Mouse (Mus musculus): ENCODE data around the gene Gm13283.
"Not testable (repeated sequence)": the region's sequence is repeated elsewhere in the genome, so short reads cannot be mapped to it uniquely, and the experiment has no call there.

Gene Gm13283

DNA sequence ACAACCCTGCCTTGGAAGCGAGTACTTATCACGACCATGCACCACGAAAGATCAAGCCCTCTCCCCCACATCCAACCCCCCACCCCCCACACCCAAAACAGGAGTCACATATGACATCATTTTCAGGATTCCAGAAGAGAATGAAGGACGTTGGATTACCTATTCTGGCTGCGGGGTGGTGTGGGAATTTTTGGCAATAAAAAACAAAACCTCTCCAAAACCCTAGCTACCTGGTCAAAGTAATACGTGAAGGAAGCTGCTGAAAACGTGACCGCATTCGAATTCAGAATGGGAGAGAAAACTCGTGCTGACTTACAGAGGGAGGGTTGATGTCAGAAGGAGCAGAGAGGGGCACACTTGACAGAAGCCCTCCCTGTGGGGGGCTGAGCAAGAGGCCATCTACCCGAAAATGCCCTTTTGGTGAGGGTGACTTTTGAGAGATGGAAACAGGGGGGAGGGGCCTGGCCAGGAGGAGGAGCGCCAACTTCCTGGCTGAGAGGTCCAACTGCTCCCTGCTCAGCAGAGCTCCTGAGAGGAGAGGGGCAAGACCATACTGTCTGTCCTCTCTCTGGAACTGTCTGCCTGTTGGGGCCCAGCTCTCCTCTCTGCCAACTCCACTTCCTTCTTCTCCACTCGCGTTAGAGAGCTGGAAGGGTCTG, at the start of gene Gm13283:
Gene Gm13283 (plus strand): TSS at position 510 of the 659 bp plus-strand sequence.
- peak; percentile 30 to 41 for DNase-seq

GRCm38 (mm10) chr4:88714281-88714680, 45.6 kb upstream of the Gm13283 start:
- DNase-seq: no peak

GRCm38 (mm10) chr4:88715059-88715458, 44.9 kb upstream of the Gm13283 start:
- DNase-seq: peak; percentile 32 to 46

DNA sequence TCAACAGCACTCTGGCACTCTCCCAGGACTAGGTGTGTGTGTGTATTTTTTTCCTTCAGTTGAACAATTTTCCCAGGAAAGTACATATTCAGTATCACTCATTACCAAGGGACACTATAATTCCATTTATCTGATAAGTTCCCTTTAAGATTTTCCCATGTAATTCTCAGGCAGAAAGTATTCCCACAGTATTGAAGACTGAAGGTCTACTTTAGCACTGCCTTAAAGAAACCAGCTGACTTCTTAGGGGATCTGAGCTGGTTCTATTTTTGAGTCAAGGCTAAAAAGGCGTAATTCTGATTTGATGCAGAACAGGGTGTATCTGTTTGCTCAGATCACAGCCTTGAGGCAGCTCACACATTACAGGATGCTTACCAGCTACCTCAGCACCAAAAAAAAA, 41.2 kb upstream of the Gm13283 start:
- no peak for DNase-seq

DNA sequence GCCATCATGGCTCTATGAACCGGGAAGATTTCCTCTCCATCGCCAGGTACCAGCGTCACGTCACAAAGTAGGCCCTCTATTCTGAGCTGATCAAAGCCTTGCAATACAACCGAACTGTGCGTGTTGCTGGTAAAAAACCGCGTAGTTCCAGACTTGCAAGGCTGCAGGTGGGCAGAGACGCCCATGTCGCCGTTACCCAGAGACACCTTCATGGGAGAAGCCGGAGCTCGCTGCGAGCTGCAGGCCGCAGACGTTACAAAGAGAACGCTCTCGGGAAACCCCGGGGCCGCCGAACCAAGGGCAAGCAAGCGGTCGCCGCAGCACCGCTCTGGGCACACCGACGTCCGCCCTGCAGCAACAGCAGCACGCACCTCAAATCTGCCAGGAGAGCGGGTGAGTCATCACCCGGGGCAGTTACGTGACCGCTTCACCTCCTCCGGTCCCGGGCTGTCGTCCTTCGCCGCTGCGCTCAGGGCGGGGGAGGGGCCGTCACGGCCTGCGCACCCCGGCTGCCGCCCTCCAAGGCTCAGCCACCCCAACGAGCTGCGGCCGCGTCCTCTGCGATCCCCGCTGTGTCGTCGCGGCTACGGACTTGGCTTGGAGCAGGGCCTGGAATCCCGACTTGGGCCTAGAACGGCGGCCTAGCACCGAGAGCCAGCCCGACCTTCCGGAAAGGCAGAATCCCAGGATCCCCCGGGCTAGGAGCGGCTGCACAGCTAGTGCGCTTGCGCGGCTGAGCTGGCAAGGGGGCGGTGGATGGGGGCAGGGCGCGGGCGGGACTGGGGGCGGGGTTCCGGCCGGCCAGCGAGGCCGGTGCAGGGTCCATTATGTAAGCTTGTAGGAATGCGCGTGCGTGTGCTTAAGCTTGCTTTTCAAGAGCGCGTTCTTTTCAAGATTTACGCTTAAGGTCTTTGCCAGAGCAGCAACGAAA, 37.9 kb upstream of the Gm13283 start, which contains the start of the genes Gm26566 and Klhl9:
Gene Gm26566 (plus strand): TSS at position 15 of the 931 bp plus-strand sequence.
Gene Klhl9 (minus strand): TSS at position 675 of the 931 bp plus-strand sequence.
- peak; percentile 95 to 97 for DNase-seq

DNA sequence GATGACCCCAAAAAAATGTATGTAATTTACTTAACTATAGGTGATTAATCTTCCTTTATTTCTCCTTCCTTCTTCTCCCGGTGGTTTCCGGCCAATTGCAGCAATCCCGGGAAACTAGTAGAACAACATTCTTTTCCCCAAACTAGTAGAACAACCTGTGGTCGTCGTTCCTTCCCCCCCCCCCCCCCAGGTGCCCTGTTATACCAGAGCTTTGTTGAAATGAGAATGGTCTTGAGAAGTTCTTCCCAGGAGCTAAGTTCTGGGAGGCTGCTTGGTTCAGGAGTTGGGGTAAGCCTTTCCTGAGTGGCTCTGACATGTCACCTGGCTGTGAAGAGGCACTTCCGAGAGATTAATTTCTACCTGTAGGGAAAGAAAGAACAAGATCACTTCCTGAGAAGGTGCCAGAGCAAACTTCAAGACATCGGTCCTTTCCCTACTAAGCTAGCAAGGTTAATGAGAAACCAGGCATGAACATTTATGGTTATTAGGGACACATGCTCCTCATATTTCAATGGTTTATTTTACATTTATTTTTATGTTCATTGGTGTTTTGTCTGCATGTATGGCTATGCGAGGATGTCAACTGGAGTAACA, 36.3 kb upstream of the Gm13283 start:
- DNase-seq: no peak

- no peak for DNase-seq
These were observed 33.2 kb upstream of the Gm13283 start for GRCm38 (mm10) chr4:88726727-88727126.

DNA sequence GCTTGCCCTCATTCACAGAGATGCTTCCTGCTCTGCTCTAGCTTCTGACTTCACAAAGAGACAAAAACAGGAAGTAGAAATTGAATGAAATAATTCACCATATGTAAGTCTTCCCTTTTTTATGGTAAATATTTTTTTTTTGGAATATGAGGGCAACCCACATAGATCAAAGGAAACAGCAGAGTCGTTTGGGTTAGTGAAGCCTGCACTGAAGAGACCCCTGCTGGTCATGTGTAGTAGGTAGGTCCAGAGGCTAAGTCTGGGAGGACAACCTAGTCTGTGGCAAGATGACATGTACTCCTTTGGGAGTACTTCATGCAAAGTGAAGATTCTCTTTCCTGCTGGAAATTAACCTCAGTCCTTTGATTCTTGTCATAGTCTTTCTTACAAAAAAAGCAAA, 32.6 kb upstream of the Gm13283 start:
- peak in 1 of 2 experiments; percentile 22 for DNase-seq

GRCm38 (mm10) chr4:88738480-88738879, 21.4 kb upstream of the Gm13283 start:
- DNase-seq: peak; percentile 64 to 77

GRCm38 (mm10) chr4:88739036-88739435, 20.9 kb upstream of the Gm13283 start:
- DNase-seq: no peak

DNA sequence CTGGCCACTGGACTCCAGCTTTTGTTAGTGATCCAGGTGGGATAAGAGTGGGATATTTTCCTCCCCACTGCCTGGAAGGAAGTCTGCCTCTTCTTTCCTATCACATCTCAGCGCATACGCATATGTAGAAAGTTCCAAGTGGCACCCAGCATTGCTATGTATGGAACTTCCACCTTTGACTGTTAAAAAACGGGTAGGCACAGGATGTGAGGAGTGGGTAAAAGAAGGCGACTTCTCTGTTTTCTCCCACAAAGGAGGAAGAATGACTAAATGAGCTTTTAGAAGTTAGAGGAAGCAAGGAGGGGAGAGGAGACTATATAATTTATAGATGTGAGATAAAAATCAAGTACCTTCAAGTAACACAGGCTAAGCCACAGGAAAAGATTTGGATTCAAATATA, 18.5 kb upstream of the Gm13283 start:
- DNase-seq: no peak

- DNase-seq: no peak
These were observed 17.0 kb upstream of the Gm13283 start for GRCm38 (mm10) chr4:88742771-88743371.

DNA sequence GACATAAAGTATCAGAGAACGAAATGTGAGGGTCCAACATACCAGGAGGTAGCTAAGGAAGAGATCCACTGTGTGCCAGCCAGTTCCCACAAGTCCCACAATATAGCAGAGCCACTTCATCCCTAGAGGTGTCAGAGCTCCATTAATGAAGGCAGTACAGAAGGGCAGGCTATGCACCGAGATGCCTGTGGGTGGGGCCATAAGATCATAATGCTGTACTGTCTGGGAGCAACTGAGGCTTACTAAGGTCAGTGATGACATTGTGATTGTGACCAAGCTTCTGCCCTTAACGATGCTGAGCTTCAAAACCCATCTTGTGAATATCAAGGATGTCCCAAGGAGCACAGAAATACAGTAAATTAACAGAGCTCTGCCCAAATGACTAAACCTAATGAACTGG, 15.7 kb upstream of the Gm13283 start:
- no peak for DNase-seq

DNA sequence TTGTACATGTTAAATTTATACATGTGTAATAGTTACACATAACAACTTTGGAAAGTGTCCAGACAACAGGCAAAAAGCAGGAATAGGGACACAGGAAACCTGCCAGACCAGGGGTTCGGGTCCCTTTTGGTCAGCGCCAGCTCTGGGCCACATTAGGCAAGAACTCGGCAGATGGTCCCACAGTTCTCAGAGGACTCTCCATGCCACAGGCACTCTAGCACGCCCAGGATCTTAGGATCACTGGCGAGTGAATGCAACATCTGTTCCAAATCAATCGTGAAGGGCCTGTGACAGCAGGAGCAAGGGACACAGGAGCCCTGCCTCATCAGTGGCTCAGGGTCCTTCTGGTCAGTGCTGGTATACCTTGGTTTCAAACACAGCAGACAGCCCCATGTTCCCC, 10.0 kb upstream of the Gm13283 start:
- DNase-seq: no peak

DNA sequence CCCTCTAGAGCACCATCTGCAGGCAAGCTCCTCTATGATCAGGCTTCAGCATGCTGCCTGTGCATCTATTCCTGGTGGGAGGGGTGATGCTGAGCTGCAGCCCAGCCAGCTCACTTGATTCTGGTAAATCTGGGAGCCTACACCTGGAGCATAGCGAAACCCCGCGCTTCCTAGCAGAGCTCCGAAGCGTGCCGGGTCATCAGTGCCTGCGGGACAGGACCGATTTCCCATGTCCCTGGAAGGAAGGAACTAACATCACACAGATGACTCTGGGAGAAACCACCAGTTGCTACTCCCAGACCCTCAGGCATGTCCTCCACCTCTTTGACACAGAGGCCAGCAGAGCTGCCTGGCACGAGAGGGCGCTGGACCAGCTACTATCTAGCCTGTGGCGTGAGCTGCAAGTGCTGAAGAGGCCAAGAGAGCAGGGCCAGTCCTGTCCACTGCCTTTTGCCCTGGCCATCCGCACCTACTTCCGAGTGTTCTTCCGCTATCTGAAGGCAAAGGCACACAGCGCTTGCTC, 5.0 kb upstream of the Gm13283 start, which contains the start of gene Gm13271:
Gene Gm13271 (plus strand): TSS at position 51 of the 523 bp plus-strand sequence.
- peak; percentile 72 to 74 for DNase-seq

DNA sequence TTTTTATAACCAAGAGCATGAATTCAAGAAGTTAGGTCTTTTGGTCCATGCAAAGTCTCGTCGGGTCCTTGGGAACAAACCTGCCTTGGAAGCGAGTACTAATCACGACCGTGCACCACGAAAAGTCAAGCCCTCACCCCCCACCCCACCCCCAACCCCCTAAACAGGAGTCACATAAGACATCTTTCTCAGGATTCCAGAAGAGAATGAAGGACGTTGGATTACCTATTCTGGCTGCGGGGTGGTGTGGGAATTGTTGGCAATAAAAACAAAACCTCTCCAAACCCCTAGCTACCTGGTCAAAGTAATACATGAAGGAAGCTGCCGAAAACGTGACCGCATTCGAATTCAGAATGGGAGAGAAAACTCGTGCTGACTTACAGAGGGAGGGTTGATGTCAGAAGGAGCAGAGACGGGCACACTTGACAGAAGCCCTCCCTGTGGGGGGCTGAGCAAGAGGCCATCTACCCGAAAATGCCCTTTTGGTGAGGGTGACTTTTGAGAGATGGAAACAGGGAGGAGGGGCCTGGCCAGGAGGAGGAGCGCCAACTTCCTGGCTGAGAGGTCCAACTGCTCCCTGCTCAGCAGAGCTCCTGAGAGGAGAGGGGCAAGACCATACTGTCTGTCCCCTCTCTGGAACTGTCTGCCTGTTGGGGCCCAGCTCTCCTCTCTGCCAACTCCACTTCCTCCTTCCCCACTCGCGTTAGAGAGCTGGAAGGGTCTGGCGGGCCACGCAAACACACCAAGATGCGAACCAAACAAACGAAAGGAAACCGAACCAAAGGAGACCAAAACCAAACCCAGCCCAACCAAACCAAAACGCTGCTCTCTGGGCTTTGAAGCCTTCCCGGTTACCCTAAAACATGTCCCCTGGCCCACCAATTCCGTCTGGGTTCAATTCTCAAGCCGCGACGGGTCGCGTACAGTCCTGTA, 3.1 kb upstream of the Gm13283 start:
- peak in 1 of 2 experiments; percentile 18 for DNase-seq

GRCm38 (mm10) chr4:88757628-88758031, 2.3 kb upstream of the Gm13283 start:
- peak; percentile 87 to 88 for DNase-seq

- DNase-seq: not testable (repeated sequence)
These were observed 1.2 kb upstream of the Gm13283 start for GRCm38 (mm10) chr4:88758751-88759150.

DNA sequence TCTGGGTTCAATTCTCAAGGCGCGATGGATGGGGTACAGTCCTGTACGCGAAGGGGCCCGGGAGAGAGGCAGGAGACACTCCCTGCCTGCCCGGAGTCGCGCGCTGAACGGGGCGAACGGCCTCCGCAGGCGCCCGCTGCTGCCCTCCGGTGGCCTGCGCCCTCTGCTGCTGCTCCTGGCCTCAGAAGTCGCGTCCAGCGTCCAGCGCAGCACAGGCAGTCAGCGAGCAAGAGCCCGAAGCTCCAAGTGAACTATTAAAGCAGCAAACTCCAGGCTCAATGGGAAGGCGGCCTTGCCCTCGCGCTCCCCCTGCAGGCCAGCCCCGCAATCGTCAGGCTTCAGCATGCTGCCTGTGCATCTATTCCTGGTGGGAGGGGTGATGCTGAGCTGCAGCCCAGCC, 512 bp downstream of the Gm13283 start:
- DNase-seq: peak; percentile 54 to 59

DNA sequence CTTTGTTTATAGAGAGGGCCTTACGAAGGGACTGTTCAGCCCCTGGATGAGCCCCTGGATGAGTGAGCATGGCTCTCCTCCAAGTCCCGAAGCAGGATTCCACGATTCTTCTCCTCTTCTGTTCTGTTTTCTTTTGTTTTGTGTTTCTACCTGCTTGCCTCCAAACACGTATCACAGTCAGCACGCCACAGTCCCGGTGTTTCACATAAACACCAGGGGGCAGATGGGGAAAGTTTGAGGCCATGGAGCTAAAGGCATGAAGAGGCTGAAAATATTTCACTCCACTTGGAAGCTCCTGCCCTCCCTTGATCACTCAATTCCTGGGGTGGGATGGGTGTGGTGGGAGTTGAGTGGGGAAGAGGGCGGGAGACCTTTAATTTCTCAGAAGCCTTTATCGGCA, 1.9 kb downstream of the Gm13283 start:
- DNase-seq: peak; percentile 70 to 72

DNA sequence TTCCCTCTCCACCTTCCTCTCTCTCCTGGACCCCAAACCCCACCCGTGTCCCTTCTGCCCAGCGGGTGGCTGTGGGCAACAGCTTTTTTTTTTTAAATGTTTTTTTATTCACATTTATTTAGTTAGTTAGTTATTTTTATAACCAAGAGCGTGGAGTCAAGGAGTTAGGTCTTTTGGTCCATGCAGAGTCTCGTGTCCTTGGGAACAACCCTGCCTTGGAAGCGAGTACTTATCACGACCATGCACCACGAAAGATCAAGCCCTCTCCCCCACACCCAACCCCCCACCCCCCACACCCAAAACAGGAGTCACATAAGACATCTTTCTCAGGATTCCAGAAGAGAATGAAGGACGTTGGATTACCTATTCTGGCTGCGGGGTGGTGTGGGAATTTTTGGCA, 2.4 kb downstream of the Gm13283 start:
- peak in 1 of 2 experiments; percentile 23 for DNase-seq
